Mouse (Mus musculus) testis, postnatal 10 days (tissue): Measurements from ENCODE around the gene Cacna1f.

Experiments
- DNase-seq: peaks from one replicate; pipeline ENCODE4 v3.0.0; 2021; ENCODE audit warnings: low spot score

Gene Cacna1f

GRCm38 (mm10) chrX:7674284-7675000, 67.6 kb downstream of the Cacna1f start:
- no peak for DNase-seq

GRCm38 (mm10) chrX:7675001-7675380, 68.1 kb downstream of the Cacna1f start:
- DNase-seq: no peak

GRCm38 (mm10) chrX:7678986-7679385, 72.1 kb downstream of the Cacna1f start:
- DNase-seq: no peak

GRCm38 (mm10) chrX:7679405-7680056, 72.6 kb downstream of the Cacna1f start:
- DNase-seq: peak; percentile 90

- no peak for DNase-seq
These were observed 73.2 kb downstream of the Cacna1f start for GRCm38 (mm10) chrX:7680057-7680412.

- DNase-seq: no peak
These were observed 74.0 kb downstream of the Cacna1f start, which contains the start of gene Magix for GRCm38 (mm10) chrX:7680864-7681263. Magix (minus strand) TSS chrX:7681251.
